Mouse (Mus musculus): Measurements from ENCODE around the gene Fam189a1.
A peak's percentile ranks its signal among the peaks of the same experiment; 100 is the strongest.

Gene Fam189a1

DNA sequence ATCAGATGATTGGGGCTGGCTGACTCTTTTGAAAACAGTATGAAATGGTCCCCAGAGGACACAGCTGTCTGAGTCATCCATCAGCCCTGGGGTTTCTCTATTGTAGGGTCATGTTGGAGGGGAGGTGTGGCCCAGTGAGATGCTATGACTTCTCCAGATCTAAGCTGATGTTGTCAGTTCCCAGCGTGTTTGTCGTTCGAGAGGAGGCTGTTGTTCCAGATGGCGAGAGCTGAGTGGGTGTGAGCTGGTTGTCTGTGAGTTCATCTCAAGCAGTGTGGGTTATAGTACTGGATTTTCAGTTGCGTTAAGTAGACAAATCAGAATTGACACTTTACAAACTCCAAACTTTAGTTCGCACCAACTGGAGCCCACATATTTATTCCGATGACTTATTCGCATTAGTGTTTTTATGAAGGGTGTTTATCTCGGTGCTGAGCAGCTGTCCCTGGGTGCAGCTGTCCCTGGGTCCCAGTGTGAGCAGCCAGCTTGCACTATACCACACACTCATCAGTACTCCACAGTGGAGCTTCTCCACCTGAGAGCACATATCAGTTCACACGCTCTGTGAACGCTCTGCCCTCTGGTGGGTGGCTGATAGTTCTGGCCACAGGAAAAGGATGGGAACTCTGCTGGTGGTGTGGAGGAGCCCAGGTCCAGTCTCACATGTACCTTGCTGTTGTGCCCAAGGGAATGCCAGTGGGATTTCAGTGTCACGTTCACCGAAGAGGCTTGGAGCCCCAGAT is 446.7 kb downstream of the Fam189a1 start:
- peak; percentile 68 for DNase-seq

DNA sequence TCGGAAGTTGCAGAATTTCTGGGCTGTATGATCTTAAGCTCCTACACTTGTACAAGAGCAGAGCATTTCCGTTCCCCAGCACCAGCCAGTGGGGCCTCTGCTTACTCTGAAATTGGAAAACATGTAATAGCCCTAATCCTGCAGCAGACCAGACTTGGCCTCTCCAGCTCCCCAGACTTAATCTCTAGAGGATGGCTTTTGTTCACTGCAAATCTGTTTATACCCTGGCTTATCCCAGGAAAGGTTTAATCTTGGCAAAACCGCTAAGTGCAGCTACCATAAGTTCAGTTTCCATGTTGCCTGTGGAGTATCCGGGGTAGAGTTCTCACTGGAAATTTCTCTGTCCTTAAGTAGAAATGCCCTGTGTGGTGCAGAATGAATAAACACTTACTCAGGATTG is 448.2 kb downstream of the Fam189a1 start:
- no peak for DNase-seq
